Mouse (Mus musculus) hindbrain, embryonic 16.5 days (tissue): ENCODE data around the gene Dram2. TPM values are rescaled to one million over a fixed set of nuclear protein-coding genes. Genes with fewer than 3 reads are reported as not detected.

Experiments used
- ATAC-seq: fragments of 200-750 bp; cut with Nextera tagmentation; 2 replicates; pipeline ENCODE4 v1.8.0; 2017; ENCODE audit warnings: moderate TSS enrichment, moderate library complexity
- H3K27ac ChIP-seq: fragments of 300-500 bp; sonication (generic); 2 replicates; pipeline ENCODE4 v1.5.1; 2014; ENCODE audit warnings: low read depth, mild to moderate bottlenecking, control low read depth, low read length, moderate library complexity
- H3K27me3 ChIP-seq: fragments of 300-500 bp; sonication (generic); replicated peaks from 2 replicates; pipeline ENCODE4 v1.6.1; 2014; ENCODE audit warnings: low read length; ENCODE audit not compliant: control insufficient read depth, insufficient read depth
- H3K36me3 ChIP-seq: fragments of 300-500 bp; sonication (generic); 2 replicates; pipeline ENCODE4 v1.6.1; 2014; ENCODE audit warnings: mild to moderate bottlenecking, low read length, moderate library complexity, mixed read lengths; ENCODE audit not compliant: control insufficient read depth, insufficient read depth
- H3K4me1 ChIP-seq: fragments of 300-500 bp; sonication (generic); 2 replicates; pipeline ENCODE4 v1.6.1; 2014; ENCODE audit warnings: low read depth, low read length; ENCODE audit not compliant: control insufficient read depth, insufficient read depth
- H3K4me2 ChIP-seq: fragments of 300-500 bp; sonication (generic); 2 replicates; pipeline ENCODE4 v1.6.1; 2014; ENCODE audit warnings: mild to moderate bottlenecking, low read length, control low read depth, moderate library complexity
- H3K4me3 ChIP-seq: fragments of 300-500 bp; sonication (generic); 2 replicates; pipeline ENCODE4 v1.5.1; 2014; ENCODE audit warnings: mild to moderate bottlenecking, low read length, control low read depth, moderate library complexity
- H3K9ac ChIP-seq: fragments of 300-500 bp; sonication (generic); 2 replicates; pipeline ENCODE4 v1.6.1; 2014; ENCODE audit warnings: low read depth, mild to moderate bottlenecking, control low read depth, low read length, moderate library complexity
- H3K9me3 ChIP-seq: fragments of 300-500 bp; sonication (generic); 2 replicates; pipeline ENCODE4 v1.6.1; 2014; ENCODE audit warnings: mild to moderate bottlenecking, low read length, moderate library complexity; ENCODE audit not compliant: control insufficient read depth
- WGBS: fragments of 180-500 bp; shearing (Covaris S2); extraction: QIAGEN DNeasy Blood & Tissue Kit; methylation state at CpG from one replicate; pipeline ENCODE4 v1.1.7; 2014; 5-methylcytosine and 5-hydroxymethylcytosine counted together
- polyA plus RNA-seq: library from polyadenylated mRNA; unstranded; fragments of >200 nt; fragmentation: Nextera tagmentation; extraction: Ambion mirVana; gene quantifications from 2 replicates; pipeline ENCODE4 v1.2.1, GENCODE M21; 2015

The Dram2 gene
- polyA plus RNA-seq, 1 experiment from 2014 or later: 72.5 TPM

DNA sequence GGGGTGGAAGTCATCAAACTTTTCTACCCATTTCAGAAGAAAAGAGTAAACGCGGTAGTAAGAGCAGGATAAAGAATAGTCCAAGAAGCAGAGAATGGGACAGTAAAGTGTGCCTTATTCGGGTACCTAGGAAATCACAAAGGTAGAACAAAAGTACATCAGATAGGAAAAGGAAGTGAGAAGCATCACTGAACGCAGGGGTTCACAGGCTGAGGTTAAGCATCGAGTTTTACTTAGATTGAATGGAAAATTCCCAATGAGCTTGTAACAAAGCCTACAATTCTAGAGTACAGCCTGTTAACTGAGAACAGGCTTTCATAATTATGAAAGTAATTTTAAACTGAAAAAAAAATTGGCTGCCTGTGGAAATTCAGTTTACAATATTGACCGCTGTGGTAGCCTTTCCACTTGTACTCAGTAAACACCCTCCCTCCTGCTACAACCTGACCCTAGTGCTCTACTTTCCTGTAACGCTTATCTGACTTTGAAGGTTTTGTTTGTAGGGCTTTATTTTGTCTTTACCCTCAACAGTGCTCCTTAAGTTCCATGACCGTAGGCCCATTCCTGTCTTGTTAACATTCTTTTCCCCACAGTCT, 2.8 kb upstream of the Dram2 start:
- Histone ChIP-seq H3K36me3 (no peaks in the 10 kb centered on the region), H3K27ac (no peak overlapping the region), H3K9ac (no peak overlapping the region), H3K4me1 (peaks cover 9% of the 10 kb centered on the region), H3K4me2 (no peak overlapping the region), H3K9me3 (no peaks in the 10 kb centered on the region), H3K4me3 (no peak overlapping the region), H3K27me3 (no peaks in the 10 kb centered on the region)
- ATAC-seq: no peak
- 90% methylated on average over 8 of the region's 8 CpGs for WGBS

DNA sequence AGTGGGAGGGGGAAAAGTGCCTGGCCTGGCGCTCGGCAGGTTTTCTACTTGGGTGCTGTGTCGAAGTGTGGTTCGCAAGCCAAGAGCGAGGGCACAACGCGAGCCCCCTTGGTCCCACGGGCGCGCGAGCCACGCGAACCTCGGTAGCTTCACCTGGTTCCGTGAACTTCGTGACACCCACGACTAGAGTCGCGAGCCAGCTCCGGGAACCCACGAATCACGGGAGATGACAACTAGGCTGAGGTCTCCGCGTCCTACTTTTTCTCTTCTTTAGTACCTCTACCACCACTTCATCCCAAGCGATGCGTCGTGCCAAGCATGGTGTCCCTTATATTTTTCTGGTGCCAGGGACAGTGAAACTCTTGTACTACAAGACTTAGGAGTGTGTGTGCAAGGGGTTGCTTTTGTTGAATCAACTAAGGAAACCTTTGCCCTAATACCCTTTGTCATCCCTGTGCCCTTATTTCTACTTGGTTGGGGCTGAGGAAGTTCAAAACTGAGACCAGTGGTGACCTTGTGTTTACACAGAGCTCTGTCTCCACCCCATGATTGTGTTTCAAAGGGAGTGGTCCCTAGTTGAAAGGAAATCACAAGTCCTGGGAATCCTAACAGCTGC, 434 bp downstream of the Dram2 start:
- no peaks in the 10 kb centered on the region for H3K36me3 ChIP-seq
- H3K9ac ChIP-seq: peak overlapping the region; percentile 75
- H3K27ac ChIP-seq: peak overlapping the region; percentile 97
- H3K4me3 ChIP-seq: peak overlapping the region; percentile 62
- no peaks in the 10 kb centered on the region for H3K27me3 ChIP-seq
- peak overlapping the region; percentile 67 for H3K4me2 ChIP-seq
- WGBS: 0% methylated on average over 27 of the region's 27 CpGs
- H3K4me1 ChIP-seq: peaks cover 10% of the 10 kb centered on the region
- no peaks in the 10 kb centered on the region for H3K9me3 ChIP-seq
- peak; percentile 70 for ATAC-seq

DNA sequence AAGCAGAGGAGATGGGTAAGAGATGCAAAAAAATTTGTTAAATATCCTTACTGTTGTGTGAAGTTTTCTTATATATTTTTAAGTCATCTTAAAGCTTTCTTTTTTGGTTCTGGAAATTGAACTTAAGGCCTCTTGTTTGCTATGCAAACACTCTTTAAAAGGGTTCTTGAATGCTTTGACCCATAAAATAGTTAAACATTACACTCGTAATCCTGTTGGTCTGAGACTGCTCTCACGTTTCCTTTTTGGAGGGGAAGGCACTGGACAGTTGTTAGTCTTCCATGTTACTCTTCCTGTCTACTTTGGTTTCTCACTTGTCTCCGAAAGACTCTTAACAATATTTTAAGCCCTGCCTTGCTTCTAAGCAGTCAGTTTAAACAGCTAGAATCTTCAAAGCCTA, 1.4 kb downstream of the Dram2 start:
- Histone ChIP-seq H3K4me1 (peaks cover 10% of the 10 kb centered on the region), H3K27me3 (no peaks in the 10 kb centered on the region), H3K36me3 (no peaks in the 10 kb centered on the region), H3K4me2 (peak overlapping the region; percentile 67), H3K9ac (no peak overlapping the region), H3K27ac (no peak overlapping the region), H3K9me3 (no peaks in the 10 kb centered on the region), H3K4me3 (peak overlapping the region; percentile 16; the same call in 1 of the 2 replicates)
- 34% methylated on average over 3 of the region's 3 CpGs for WGBS
- ATAC-seq: no peak

GRCm38 (mm10) chr3:106553411-106553810, 5.8 kb downstream of the Dram2 start:
- Histone ChIP-seq H3K27ac (no peak overlapping the region), H3K4me1 (peaks cover 4% of the 10 kb centered on the region; the same call in 1 of the 2 replicates), H3K9me3 (no peaks in the 10 kb centered on the region), H3K9ac (no peak overlapping the region), H3K36me3 (peaks cover 6% of the 10 kb centered on the region), H3K4me3 (no peak overlapping the region), H3K4me2 (no peak overlapping the region), H3K27me3 (no peaks in the 10 kb centered on the region)
- no peak for ATAC-seq
- 90% methylated on average over 5 of the region's 5 CpGs for WGBS

GRCm38 (mm10) chr3:106555743-106556250, 8.2 kb downstream of the Dram2 start:
- H3K4me1 ChIP-seq: no peaks in the 10 kb centered on the region
- ATAC-seq: no peak
- H3K27ac ChIP-seq: no peak overlapping the region
- 94% methylated on average over 3 of the region's 3 CpGs for WGBS
- H3K27me3 ChIP-seq: no peaks in the 10 kb centered on the region
- no peaks in the 10 kb centered on the region for H3K9me3 ChIP-seq
- H3K36me3 ChIP-seq: peaks cover 6% of the 10 kb centered on the region
- H3K4me2 ChIP-seq: no peak overlapping the region
- H3K9ac ChIP-seq: no peak overlapping the region
- no peak overlapping the region for H3K4me3 ChIP-seq

- Histone ChIP-seq H3K4me2 (no peak overlapping the region), H3K9ac (no peak overlapping the region), H3K36me3 (peaks cover 6% of the 10 kb centered on the region), H3K27ac (no peak overlapping the region), H3K4me1 (no peaks in the 10 kb centered on the region), H3K4me3 (no peak overlapping the region), H3K9me3 (no peaks in the 10 kb centered on the region), H3K27me3 (no peaks in the 10 kb centered on the region)
- ATAC-seq: no peak
Measured at GRCm38 (mm10) chr3:106558271-106558670, 10.7 kb downstream of the Dram2 start.

DNA sequence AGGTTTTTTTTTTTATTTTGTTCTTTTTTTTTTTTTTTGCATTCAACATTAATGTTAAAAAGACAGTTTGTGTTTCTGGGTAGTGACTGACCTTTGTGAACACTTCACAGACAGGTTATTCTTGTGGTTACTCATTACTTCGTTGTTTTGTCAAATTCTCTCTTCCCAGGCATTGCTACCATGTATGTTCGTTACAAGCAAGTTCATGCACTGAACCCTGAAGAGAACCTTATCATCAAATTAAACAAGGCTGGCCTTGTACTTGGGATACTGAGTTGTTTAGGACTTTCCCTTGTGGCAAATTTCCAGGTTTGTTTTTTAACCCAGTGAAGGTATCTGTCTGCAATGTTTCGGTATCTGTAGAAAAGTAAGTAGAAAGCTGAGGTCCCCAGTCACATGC, 18.3 kb downstream of the Dram2 start:
- H3K4me1 ChIP-seq: no peaks in the 10 kb centered on the region
- ATAC-seq: no peak
- no peak overlapping the region for H3K4me3 ChIP-seq
- H3K4me2 ChIP-seq: no peak overlapping the region
- H3K27ac ChIP-seq: no peak overlapping the region
- H3K27me3 ChIP-seq: no peaks in the 10 kb centered on the region
- no peaks in the 10 kb centered on the region for H3K9me3 ChIP-seq
- no peak overlapping the region for H3K9ac ChIP-seq
- peaks cover 10% of the 10 kb centered on the region; the same call in 1 of the 2 replicates for H3K36me3 ChIP-seq
- WGBS: 95% methylated on average over 3 of the region's 3 CpGs

DNA sequence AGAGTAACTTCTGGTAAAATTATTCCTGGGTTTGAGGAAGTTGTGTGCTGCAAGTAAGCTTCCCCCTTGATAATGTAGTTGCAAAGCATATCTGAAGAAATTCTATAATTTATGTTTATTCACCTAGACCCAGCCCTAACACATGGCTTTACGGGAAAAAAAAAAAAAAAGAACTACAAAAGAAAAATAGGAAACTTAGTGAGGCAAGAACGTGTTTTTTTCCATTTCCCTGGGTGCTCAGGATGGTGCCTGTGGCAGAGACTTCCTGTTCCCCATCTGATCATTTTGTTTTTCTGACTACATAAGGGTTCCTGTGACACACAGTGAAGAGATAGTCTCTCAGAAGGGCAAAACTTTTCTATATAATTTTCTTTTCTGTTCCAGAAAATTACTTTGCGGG, 25.6 kb downstream of the Dram2 start:
- Histone ChIP-seq H3K9ac (no peak overlapping the region), H3K36me3 (peaks cover 11% of the 10 kb centered on the region; the same call in 1 of the 2 replicates), H3K27me3 (no peaks in the 10 kb centered on the region), H3K27ac (no peak overlapping the region), H3K4me2 (no peak overlapping the region), H3K4me3 (no peak overlapping the region), H3K9me3 (no peaks in the 10 kb centered on the region), H3K4me1 (no peaks in the 10 kb centered on the region)
- 84% methylated on average over 3 of the region's 3 CpGs for WGBS
- no peak for ATAC-seq

GRCm38 (mm10) chr3:106579296-106579695, 31.7 kb downstream of the Dram2 start:
- no peak overlapping the region for H3K27ac ChIP-seq
- no peak for ATAC-seq
- H3K9ac ChIP-seq: no peak overlapping the region
- H3K4me2 ChIP-seq: no peak overlapping the region
- no peaks in the 10 kb centered on the region for H3K36me3 ChIP-seq
- H3K4me3 ChIP-seq: no peak overlapping the region
- H3K27me3 ChIP-seq: no peaks in the 10 kb centered on the region
- no peaks in the 10 kb centered on the region for H3K9me3 ChIP-seq
- no peaks in the 10 kb centered on the region for H3K4me1 ChIP-seq
- WGBS: 92% methylated on average over 2 of the region's 2 CpGs
